Mouse (Mus musculus) olfactory bulb, adult 2 months (tissue): ENCODE measurements at regions not wholly inside any gene's neighbourhood (a gene's known extent, or its start where the extent isn't known, plus 50 kb on each side); places are given as distances from the start of the nearest gene placed in this dataset.

Experiments
- H3K27ac ChIP-seq: fragments of 200-500 bp; 2 replicates; pipeline ENCODE4 v1.5.1; 2012; ENCODE audit warnings: low read depth, low read length; ENCODE audit not compliant: insufficient read depth
- H3K4me1 ChIP-seq: fragments of 200-500 bp; 2 replicates; pipeline ENCODE4 v1.6.1; 2012; ENCODE audit warnings: low read length; ENCODE audit not compliant: control insufficient read depth, insufficient read depth
- H3K4me3 ChIP-seq: fragments of 200-500 bp; 2 replicates; pipeline ENCODE4 v1.5.1; 2012; ENCODE audit warnings: mild to moderate bottlenecking, low read depth, low read length, moderate library complexity; ENCODE audit not compliant: insufficient read depth
- CTCF ChIP-seq: fragments of 200-500 bp; IDR thresholded peaks from 2 replicates; pipeline ENCODE4 v1.5.1; 2012; ENCODE audit warnings: low read depth, mild to moderate bottlenecking, low read length, moderate library complexity; ENCODE audit not compliant: insufficient read depth
- POLR2A ChIP-seq: fragments of 200-500 bp; IDR thresholded peaks from 2 replicates; pipeline ENCODE4 v1.6.1; 2012; ENCODE audit warnings: mild to moderate bottlenecking, low read depth, low read length, moderate library complexity; ENCODE audit not compliant: insufficient read depth
- WGBS: fragments of 180-500 bp; shearing (Covaris S2); methylation state at CpG from one replicate; pipeline ENCODE4 v1.1.7; 2018; 5-methylcytosine and 5-hydroxymethylcytosine counted together

DNA sequence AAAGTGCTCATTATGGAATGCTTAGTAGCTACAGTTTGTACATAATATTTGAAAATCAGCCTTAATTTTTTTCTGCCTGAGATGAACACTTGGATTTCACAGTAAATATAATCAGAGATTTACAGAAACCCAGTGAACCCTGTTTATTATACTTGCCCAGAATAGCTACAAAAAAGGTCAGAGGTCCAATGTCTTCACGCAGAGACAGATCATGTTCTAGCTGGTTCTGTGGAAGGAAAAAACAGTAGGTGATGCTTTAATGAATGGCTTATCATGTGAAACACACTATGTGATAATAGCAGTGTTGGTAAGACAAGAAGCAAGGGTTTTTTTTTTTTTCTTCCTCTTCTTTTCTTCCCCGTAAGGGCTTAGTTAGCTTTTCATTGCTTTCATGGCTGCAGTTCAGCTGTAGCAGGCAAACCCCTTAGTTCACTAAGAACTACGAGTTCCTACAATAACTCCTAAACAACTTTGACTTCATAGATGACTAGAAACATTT lies 896.6 kb upstream of the Zeb2 start:
- TF ChIP-seq POLR2A (no peak), CTCF (no peak)
- Histone ChIP-seq H3K27ac (no peak overlapping the region), H3K4me3 (no peak overlapping the region), H3K4me1 (no peaks in the 10 kb centered on the region)
- 16% methylated on average over 3 of the region's 3 CpGs for WGBS

DNA sequence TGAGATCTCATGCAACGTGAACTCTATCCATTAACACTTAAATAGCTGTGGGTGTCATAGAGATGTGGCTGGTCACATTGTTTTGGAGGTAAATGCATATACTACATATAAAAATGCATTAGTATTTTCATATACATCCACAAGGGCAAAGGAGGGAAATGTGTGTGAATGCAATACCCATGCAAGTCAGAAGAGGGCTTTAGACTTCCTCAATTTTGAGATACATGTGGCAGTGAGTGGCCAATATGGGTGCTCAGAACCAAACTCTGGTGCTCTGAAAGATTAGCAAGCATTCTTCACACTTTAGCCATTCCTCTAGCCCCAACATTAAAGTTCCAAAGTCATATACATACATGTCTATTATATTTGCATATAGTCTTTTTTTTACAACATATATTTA lies 895.5 kb upstream of the Zeb2 start:
- Histone ChIP-seq H3K4me3 (no peak overlapping the region), H3K4me1 (no peaks in the 10 kb centered on the region), H3K27ac (no peak overlapping the region)
- TF ChIP-seq POLR2A, result no peak
- no peak for TF ChIP-seq CTCF
- WGBS, result 90% methylated on average over 1 of the region's 1 CpGs

DNA sequence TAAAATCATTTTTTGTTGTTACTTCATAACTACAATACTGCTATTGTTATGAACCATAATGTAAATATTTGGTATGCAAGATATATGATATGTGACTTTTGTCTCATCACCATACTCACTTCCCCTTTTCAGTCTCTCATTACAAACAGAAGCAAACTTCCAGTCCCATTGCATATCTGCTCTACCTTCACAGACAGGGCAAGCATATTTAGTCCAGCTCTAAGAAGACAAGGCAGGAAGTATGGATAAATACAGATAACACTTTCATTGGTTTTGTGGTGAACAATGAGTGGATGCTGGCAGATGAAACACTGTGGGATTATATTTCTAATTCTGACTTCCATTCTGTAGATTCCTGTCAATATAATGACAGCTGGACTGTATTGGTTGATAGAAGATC lies 858.0 kb upstream of the Zeb2 start:
- no peaks in the 10 kb centered on the region for H3K4me1 ChIP-seq
- no peak for TF ChIP-seq CTCF
- TF ChIP-seq POLR2A, result no peak
- no peak overlapping the region for H3K27ac ChIP-seq

DNA sequence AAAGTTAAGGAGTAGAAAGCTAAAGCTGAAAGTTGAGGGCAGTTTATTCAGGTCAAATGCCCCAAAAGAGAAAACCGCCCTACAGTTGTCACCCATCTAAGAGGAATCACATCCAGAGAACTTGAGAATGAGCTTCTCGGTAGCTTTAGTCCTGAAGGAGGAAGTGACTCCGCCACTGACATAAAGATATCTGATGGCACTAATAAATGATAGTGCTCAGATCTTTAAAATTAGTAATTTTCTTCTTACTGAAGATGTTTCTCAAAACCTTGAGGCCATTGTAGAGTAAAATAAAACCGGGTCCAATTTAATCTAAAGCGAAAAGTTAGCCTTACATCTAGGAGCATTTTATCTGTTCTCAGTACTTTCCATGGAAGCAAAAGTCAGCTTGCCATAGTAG lies 851.4 kb upstream of the Zeb2 start:
- Histone ChIP-seq H3K4me3 (no peak overlapping the region), H3K27ac (no peak overlapping the region), H3K4me1 (no peaks in the 10 kb centered on the region)
- 96% methylated on average over 5 of the region's 5 CpGs for WGBS
- TF ChIP-seq POLR2A, result no peak
- no peak for TF ChIP-seq CTCF

More for the DNA sequence above, 858.0 kb upstream of the Zeb2 start:
- no peak overlapping the region for H3K4me3 ChIP-seq

DNA sequence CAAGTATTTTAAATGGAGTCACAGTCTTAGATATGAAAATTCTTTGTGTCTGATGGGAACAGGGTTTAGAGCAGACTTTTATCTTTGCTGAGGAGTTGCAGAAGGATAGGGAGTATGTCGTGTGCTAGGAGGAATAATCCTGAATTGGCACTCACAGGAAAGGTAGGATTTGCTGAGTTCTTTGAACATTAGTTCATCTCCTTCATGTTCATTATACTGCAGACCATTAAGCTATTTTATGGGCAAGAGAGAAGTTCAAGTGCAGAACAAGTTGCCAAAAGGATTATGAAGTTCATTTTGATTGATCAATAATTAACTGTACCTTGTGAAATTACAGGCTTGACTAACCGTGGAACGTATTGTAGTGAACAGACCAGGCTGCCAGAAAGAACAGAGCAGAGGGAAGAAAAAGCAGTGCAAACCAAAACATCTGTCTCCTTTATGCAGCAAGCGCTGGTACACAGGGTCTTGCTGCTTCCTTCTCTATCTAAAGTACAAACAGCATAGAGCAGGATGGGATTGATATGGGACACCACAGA lies 839.7 kb upstream of the Zeb2 start:
- Histone ChIP-seq H3K27ac (no peak overlapping the region), H3K4me3 (no peak overlapping the region), H3K4me1 (no peaks in the 10 kb centered on the region)
- TF ChIP-seq POLR2A (no peak), CTCF (no peak)
- 56% methylated on average over 4 of the region's 4 CpGs for WGBS

DNA sequence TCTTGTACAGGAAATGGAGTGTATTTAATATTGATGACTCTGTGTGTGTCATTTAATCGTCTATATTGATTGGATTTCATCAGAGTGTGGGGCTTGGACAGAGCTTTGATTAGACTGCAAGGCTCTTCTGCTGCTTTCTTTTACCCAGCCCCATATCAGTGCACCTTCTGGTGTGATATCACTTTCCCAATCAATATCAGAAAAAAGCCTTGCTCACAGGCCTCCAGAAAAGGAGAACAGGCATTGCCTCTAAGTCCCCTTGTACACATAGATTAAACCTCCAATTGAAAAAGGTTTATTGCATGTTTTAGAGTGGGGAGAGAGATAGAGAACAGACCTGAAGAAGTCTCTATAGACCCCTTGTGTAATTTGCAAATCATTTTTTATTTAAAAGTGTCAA lies 831.6 kb upstream of the Zeb2 start:
- TF ChIP-seq CTCF (no peak), POLR2A (no peak)
- no peak overlapping the region for H3K4me3 ChIP-seq

DNA sequence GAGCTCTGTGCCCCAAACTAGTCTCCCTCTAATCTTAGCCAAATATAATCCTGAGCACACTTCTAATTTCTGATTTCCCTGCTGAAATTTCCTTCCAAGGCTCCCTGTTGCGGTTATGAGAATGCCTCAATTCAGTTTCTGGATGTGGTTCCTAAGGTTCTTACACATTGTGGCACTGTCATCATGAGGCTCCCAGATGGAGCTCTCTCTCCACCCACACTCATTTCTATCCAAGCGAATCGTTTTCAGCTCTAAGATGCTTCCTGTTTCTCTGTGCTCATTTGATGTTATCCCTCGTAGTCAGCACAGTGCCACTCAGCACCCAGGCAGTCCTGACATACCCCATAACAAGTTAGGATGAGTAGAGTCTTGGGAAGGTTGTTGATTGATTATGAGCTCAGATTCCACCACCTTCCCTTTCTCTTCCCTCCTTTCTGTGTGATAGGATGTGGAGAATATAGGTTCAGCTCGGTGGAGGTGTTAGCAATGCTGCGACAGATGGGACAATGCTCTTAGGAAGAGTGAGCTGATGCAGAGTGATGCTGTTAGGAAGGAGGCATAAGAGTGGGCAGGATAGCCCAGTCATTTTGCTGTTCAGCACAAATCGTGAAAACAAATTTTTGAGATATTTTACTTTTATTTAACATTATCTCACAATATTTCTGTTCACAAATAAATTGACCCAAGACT lies 808.7 kb upstream of the Zeb2 start:
- Histone ChIP-seq H3K4me1 (no peaks in the 10 kb centered on the region), H3K27ac (no peak overlapping the region), H3K4me3 (no peak overlapping the region)
- TF ChIP-seq CTCF (no peak), POLR2A (no peak)
- WGBS, result 66% methylated on average over 7 of the region's 7 CpGs

More for the DNA sequence above, 831.6 kb upstream of the Zeb2 start:
- WGBS, result 95% methylated on average over 1 of the region's 1 CpGs
- no peaks in the 10 kb centered on the region for H3K4me1 ChIP-seq
- no peak overlapping the region for H3K27ac ChIP-seq

DNA sequence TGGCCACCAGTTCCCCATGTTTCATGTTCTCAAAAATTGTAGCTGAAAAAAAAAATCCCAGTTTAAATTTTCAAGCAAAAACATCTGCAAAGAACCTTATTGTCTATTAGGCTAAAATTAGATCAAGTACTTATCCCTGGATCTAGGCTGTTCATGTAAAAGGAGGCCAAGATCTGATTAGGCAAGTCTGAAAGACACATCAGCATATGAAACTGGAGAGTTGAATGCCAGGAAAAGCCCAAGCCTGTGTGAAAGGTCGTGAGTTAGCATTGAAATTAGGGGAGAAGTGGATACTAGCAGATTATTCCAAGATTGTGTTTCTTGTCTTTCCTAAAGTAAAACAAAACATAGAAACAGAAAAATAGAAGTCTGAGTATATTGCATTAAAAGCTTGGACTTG lies 791.7 kb upstream of the Zeb2 start:
- H3K4me1 ChIP-seq, result no peaks in the 10 kb centered on the region
- 38% methylated on average over 1 of the region's 1 CpGs for WGBS
- no peak overlapping the region for H3K4me3 ChIP-seq
- TF ChIP-seq CTCF (no peak), POLR2A (no peak)
- H3K27ac ChIP-seq, result no peak overlapping the region

DNA sequence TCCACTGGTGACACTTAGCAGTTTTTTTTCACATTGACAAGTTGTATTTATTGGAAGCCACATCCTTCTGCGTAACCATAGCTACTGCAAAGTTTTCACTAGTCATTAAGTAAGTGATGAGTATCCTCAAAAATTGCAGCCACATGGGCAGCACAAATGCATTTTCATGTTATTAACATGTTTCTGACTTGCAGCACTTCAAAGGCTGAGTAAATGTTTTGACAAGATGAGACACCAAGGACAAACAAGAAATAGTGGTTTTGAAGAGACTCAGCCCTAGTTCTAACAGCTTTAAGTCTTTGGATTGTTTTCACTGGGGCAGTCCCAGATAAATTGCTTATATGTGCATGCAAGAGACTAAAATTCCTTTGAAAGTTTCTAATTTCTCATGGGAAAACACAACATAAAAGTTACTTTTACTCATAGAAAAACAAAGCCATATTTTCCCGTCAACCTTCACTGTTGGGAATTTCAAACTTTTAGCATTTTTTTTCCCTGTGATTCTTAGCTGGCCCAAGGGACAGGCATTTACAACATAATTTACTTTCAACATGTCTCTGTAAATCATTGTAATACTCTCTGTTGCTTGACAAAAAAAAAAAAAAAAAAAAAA lies 787.5 kb upstream of the Zeb2 start:
- TF ChIP-seq POLR2A, result no peak
- TF ChIP-seq CTCF, result no peak
- no peak overlapping the region for H3K27ac ChIP-seq

More for the DNA sequence above, 787.5 kb upstream of the Zeb2 start:
- no peaks in the 10 kb centered on the region for H3K4me1 ChIP-seq
- no peak overlapping the region for H3K4me3 ChIP-seq
- 89% methylated on average over 2 of the region's 2 CpGs for WGBS
